Mouse (Mus musculus): ENCODE results near the gene Shprh.
"Not testable (repeated sequence)": the region's sequence is repeated elsewhere in the genome, so short reads cannot be mapped to it uniquely, and the experiment has no call there.

Shprh gene

DNA sequence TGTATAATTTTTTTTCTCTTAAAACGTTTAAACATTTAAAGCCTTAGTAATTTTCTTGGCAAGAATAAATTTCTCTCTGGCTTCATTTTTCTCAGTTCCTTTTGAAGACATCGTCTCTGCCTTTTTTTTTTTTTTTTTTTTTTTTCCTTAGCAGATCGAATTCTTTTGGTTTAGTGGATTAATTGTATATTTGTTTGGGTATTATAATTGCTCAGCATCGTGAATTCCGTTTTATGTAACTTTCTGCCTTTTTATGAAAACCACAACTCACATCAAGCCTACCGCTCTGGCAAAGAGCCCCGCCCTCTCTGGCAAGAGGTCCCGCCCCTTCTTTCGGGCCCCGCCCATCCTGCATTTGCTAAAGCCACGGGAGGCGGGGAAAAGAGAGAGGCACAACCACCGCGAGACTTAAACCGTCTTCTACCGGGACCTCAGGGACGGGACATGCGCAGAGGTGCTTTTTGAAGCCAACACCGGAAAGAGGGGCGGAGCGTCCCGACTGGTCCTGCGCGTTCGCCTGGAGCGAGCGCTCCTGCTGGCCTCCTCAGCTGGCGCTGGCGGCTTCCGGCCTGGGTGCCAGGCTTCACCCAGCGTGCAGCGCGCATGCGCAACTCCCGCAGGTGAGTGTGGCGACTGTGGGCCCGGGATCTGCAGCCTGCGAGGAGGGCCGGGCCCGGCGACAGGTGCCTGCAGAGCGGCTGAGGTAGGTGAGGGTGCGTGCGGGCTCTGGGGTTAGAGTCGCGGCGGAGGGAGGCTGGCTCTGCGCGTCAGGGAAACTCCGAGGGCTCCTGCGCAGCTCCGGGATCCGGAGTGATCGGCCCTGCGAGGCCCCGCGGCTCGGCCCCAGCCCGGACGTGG is at the start of gene Shprh:
Shprh (plus strand) TSS at position 544 of the 858 bp plus-strand sequence.
- peak; percentile 97 for DNase-seq

DNA sequence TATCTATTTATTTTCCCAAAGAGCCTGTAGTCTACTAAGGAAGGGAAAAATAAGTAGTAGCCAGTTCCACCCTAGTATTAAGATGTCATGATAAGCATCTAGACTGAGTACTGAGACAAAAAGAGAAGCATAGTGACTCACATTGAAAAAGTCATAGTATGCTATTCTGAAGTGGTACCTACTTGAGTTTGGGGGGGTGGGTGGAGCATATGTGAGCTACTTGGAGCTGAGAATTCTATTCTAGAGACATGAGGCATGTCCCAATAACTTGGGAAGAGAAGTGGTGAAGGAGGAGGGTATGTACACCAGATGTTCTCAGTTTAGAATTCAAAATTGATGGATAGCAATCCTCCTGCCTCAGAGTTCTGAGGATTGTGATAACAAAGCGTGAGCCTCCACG is 27.4 kb upstream of the Shprh start:
- no peak for DNase-seq

DNA sequence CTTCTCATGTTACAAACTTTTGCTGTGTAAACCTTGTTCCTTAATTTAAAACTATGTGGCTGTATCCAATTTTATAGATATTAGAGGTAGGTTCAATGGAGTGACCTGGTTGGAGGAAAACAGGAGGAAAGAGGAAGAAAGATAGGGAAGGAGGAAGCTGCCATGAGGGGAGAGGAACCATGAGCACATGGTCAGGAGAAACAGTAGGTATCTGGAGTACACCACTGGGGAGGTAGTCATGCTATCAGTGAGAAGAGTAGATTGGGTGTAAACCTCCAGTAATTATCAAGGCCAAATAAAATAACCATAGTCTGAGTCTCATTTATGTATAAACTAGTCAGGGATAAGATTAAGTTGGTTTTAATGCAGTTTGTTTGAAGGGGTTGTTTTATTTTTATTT is 3.6 kb upstream of the Shprh start:
- DNase-seq, result no peak

DNA sequence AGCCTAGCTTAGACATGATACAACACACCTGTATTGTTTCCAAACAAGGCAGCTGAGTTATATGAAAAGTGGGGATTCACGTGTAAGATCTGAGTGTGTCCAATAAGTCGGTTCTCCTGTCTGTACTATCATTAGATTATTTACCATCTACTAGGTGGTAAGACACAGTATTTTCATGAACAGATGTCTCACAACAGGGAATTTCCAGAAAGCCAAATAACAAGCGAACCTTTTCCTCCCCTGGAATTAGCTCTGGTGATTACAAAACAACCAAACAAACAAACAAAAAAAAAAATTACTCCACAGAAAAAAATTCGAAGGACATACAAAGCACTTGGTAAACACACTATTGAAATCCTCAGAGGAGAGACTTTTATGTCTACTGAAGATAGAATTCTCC is 781 bp upstream of the Shprh start:
- DNase-seq, result peak in 1 of 2 experiments; percentile 59

DNA sequence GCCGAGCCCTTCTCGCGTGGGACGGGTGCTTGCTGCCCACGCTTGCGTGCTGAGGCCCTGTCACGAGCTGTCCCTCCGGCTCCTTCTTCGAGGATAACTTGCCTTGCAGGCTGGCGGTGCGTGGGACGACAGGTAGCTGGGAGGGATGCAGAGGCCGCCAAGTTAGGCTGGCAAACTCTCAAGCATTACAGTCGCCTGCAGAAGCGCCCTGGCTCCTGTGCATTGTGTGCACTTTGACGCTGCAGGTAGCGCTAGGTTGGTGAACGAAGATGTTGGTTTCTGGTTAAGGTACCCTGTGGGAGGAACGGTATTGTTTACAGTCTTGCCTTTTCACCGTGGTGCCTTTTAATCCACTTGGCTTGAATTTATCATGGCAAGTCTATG is 507 bp downstream of the Shprh start:
- DNase-seq, result peak; percentile 69 to 76

DNA sequence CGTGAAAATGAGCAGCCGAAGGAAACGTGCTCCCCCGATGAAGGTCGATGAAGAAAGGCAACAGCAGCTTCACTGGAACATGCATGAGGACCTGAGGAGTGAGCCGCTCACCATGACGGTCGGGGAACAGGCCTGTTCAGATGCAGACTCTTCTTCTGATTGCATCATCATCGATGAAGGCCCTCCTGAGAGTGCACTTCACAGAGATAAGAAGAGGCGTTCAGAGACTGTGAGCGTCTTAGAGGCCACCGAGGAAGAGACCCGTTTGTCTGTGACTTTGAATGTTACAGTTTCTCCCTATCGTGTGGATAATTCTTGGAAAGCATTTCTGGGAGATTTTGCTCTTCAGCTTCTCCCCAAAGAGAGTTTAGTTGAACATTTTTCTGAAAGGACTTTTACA is 2.4 kb downstream of the Shprh start:
- no peak for DNase-seq

DNA sequence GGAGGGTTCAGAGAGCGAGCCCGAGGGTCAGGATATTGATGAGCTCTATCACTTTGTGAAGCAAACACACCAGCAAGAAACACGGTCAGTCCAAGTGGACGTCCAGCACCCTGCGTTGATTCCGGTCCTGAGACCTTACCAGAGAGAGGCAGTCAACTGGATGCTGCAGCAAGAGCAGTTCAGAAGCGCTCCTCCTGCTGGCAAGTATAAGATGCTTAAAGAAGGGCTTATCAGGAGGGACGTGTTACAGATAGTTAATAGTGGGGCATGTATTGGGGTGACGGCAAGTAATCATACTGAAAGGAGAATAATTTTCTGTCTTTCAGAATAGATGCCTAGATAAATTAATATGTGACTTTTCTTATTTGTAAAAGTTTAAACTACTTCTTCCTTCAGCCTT is 7.8 kb downstream of the Shprh start:
- no peak for DNase-seq

DNA sequence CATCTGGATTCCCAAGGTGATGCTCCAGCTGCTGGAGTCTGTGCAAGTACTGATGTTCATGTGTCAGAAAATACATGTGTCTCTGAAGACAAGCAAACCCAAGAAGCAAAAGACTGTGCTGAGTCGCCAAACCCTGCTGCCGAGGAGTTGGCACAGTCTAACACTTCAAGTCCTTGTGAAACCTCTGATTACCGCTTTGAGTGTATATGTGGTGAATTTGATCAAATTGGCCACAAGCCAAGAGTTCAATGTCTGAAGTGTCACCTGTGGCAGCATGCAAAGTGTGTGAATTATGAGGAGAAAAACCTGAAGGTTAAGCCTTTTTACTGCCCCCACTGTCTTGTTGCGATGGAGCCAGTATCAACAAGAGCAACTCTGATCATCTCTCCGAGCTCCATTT is 15.3 kb downstream of the Shprh start:
- no peak for DNase-seq

DNA sequence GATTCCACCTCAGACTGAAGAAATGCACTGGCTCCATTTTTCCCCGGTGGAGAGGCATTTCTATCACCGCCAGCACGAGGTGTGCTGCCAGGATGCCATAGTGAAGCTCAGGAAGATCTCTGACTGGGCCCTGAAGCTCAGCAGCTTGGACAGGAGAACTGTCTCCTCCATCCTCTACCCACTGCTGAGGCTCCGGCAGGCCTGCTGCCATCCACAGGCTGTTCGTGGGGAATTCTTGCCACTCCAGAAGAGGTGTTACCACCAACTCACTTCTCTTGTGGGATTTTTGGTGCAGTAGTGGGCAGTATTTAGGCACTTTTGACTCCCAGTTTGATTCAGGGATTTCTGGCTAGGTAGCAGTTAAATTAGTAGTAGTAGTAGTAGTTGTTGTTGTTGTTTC is 21.0 kb downstream of the Shprh start:
- no peak for DNase-seq

DNA sequence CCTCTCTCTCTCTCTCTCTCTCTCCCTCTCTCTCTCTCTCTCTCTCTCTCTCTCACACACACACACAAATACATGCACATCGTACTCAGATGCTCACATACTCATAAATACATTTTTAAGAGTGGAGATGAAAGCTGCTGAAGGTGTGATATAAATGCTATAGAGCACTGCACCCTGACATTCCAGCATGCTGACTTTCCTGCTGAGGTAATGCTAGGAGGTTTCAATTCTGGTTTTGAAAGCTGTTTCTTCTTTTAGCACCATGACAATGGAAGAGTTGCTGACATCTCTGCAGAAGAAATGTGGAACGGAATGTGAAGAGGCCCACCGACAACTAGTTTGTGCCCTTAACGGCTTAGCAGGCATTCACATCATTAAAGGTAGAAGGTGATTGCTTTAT is 22.4 kb downstream of the Shprh start:
- DNase-seq, result no peak

DNA sequence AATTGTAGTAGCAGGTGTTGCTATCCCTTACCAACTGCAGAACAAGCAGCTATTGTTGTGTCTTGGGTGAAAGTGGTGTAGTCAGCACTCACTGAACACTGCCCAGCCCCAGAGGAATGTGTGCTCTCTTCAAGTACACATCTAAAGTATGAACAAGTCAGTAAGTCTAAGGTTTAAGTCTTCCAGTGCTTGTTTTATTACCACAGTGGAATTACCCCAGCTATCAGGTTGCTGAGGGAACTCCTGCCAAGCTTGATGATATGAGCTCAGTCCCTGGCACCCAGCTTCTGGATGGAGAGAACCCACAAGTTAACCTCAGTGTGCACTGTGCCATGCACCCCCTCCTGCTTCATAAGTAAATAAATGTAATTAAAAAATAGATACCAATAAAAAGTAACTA is 23.3 kb downstream of the Shprh start:
- DNase-seq, result no peak

DNA sequence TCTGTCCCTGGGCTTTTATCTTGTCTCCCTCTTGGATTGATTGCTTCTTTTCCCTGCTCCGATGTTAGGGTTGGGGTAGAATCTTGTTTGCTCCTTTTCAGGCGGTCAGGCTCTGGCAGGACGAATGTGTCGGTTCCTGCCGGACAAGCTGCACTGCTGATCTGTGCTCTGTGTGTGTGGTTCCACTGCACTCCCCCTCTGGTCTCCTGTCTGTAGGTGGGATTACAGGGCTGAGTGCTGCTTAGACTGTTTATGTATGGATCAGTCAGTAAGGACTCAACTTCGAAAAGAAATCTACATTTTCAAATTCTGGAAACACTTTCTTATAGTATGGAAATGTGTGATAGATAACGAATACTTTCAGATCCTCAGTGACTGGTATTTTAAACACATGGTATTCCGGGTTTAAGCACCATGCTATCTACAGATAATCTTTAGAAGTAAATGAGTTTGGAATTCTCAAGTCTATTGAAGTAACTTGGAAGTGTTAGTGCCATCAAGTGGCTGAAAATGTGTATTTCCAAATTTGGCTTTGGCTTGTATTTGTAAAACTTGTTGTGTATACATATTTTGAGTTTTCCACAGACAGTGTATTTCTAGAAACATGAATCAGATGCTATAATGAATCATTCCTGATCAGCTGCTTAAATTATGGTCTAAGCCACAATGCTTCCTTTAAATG is 26.7 kb downstream of the Shprh start:
- peak in 1 of 2 experiments; percentile 35 for DNase-seq

DNA sequence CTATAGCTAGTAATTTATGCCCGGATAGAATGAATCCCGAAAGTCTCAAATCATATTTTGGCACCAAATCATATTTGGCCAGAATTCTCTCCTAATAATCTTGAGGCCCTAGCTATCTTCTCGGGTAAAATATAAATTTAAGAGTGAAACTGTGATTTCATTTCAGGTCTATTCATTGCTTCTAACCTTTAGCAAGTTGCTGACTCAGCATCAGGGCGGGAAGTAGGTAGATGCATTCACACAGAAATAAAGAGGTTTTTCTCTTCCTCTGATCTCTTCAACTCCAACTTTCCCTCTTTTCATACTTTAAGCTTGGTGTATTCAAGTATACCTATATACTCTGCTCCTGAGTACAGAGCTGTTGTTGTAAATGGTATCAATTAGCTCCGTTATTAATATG is 30.9 kb downstream of the Shprh start:
- no peak for DNase-seq

DNA sequence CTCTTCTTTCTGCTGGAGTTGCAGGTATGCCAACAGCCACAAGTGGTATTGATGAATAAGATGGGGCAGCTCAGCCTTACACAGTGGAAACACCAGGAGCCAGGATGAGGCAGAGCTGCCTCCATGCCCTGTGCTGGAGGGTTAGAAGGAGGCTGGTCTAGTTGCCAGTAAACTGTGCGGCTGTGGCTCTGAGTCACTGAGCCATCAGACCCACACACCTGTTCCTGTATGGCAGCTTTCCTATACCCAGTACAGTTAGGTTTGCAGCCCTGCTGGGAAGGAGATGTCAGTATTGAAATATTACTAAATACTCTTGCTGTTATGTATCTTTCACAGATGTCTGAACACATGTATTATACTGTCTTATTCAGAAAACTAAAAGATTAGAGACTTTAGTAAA is 48.1 kb downstream of the Shprh start:
- no peak for DNase-seq

DNA sequence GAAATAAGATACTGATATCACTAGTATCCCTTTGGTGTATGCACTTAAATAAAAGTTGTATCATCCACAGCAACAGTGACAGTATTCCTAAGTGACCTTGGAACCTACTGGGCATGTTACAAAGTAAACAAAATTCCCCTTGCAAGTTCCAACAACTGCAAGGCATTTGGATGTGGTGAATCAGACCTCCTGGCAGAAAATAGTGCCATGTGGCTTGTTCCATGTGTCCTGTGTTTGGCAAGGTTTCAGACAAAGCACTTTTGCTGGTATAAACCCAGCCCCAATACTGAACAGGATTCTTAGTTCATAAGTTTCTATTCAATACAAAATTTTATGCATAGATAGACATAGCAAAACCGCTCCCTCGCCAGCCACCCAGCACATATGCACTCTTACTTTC is 49.1 kb downstream of the Shprh start:
- peak in 1 of 2 experiments; percentile 20 for DNase-seq

DNA sequence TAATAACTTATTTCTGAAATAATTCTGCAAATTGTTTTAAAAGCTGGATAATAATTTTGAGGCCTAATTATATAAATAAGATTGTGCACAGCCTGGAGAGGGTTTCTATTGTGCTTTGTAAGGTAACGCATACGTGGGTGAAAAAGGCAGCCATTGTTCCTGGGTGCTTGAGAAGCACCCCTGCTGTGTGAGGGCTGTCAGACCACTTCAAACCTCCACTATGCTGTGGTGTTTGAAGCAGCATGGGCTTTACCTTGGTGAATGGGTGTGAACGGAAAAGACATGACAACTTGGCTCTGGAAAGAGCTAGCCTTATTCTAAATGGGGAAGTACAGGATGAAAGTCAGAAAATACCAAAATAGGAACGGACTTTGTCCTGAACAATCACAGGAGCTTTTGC is 50.8 kb downstream of the Shprh start:
- DNase-seq, result no peak

DNA sequence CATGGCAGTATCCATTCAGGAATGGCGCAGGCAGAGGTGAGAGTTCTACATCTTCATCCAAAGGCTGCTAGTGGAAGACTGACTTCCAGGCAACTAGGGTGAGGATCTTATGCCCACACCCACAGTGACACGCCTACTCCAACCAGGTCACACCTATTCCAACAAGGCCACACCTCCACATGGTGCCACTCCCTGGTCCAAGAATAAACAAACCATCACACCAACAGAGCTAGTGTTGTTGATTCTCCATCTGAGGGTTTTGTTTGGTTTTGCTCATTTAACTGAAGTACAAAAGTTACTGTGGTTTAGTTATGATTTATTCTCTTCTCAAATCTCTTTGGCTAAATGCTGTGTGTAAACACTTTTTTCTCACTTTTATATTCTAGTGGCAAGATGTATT is 56.7 kb downstream of the Shprh start:
- DNase-seq, result not testable (repeated sequence)

DNA sequence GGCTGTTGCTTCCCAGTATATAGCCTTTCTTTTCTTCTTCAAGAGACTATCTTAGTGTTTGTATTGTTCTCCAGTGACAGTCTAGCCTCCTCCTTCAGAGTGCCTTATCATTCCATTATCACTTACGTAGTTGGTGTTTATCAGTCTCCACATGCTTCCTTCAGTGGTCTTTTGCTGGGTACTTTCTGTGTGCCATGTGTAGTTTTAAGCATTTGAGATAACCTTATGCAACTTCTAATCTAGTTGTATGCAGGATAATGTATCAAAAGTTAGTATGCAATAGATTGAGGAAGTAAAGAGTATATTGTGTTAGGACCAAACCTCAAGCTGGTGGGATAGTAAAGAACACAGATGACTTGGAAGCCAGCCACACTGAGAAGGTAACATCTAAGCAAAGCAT is 59.4 kb downstream of the Shprh start:
- DNase-seq, result no peak

DNA sequence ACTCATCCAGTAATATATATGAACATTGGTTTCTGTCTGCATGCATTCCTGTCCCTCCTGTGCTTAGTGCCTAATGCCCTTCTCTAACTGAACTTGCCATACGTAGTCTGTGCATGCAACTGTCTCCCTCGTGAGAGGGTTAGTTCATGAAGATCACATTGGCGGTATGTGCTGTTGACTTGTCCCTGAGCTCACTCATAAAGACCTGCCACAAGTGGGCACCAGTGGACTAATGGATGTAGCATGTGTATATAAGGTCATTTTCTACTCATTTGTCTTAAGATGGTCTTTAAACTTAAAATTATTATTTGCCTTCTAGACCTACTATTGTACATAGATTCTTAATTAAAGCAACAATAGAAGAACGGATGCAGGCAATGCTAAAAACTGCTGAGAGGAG is 62.8 kb downstream of the Shprh start:
- peak in 1 of 2 experiments; percentile 12 for DNase-seq

DNA sequence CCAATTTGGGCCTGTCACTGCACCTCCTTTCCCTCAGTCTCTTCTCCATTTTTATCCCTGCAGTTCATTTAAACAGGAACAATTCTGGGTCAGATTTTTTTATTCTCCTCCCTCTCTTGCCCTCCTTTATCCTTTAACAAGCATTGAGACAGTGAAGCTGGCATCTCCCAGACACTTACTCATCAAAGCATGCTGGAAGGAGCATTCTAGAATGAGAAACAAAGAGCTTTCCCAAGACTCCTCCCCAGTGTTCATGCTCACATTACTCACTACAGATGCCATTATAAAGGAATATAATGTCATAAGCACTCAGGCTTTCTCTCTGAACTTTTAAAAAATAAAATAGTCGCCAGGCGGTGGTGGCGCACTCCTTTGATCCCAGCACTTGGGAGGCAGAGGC is 77.2 kb downstream of the Shprh start:
- DNase-seq, result no peak

DNA sequence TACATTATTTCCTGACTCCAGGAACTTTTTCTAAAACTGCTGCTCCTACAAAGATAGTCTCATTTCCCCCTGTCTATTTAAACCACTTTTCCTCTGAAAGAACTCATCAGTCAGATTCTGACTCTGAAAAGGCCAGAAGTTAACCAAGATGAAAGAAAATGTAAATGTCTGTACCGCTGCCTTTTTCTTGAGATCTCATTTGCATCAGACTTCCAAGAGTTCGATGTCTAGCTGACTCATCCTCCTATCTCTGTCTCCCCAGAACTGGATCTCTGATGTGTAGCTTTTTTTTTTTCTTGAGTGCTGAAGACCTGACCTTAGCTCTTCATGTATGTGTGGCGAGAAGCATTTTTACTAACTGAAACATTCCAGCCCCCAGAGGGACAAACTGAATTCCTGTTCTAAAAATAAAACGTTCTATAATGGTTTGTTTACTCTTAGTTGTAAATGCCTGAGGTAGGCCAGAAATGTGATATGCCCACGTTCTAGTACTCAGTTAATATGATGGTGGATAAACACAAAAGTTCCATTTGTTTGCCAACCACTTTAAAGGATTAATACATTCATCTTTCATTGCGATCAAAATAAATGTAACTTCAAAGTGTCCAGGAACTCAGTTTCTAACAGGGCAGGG is 80.4 kb downstream of the Shprh start:
- DNase-seq, result no peak

DNA sequence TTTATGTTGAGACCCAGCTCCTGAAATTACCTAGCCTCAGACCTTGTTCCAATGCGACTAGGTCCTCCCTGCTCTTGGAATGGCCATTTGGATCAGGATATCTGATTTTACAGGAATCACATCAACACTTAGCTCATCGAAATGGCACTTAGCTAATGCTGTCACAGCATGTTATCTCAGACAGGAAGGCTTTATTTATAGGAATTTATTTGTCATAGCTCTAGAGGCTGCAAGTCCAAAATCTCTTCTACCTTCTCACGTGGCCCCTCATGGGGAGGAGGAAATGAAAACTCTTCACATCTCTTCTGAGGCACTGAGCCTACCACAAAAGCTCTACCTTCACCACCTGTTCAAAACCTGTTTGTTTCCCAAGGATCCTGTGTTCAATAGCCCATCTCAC is 84.0 kb downstream of the Shprh start:
- no peak for DNase-seq

DNA sequence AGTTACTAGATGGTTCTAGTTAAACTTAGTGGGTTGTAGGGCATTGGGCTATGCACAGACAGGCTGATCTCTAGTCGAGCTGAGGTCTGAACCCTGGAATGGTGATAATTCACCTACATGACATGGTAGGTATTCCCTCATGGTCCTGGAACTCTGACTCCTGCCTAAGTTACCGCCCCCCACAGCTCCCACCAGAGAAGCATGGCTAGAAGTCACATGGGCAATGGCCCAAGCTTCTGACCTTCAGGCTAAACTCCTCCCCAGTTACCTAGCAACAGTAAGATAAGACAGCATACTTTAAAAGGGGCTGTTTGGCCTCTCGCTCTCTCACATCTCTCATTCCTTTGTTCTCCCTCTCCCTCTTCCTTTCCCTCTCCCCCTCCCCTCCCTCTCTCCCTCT is 93.8 kb downstream of the Shprh start:
- not testable (repeated sequence) for DNase-seq

DNA sequence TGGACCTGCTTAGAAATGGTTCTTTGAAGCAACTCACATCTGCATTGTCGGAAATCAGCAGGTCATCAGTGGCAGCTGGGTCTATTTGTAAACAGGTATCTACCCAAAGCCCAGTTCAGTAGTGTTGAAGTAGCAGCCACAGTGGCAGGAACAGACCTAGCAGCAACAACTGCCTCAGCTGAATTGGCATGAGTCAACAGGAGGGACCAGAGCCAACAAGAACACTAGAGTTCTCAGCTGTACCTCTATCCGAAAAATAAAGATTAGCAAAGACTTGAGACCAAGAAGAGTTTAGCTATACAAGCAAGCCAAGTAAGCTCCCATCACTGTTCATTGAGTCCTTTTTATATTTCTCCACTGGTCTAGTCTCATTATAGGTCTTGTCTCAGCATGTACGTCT is 99.0 kb downstream of the Shprh start:
- DNase-seq, result no peak
